Mouse (Mus musculus): ENCODE measurements around the gene 4930555G01Rik.
"Not testable (repeated sequence)": the region's sequence is repeated elsewhere in the genome, so short reads cannot be mapped to it uniquely, and the experiment has no call there.

The 4930555G01Rik gene

DNA sequence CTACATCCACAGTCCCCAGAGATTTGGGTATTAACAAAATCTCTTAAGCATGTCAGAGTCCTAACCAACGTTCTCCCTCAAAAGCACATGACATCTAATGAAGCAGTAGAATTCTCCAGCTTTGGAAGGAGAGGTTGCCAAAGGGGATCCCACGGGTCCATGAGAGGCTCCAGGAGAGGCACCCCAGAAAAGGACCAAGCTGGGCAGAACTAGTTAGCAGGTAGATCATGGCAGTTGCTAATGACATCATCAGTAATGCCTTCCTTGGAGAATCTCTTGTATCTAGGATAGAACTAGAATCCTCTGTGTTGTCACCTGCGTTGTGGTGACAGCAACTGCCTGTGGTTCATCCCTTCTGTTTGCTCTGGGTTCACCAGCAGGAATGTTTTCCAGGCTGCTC lies at the start of gene 4930555G01Rik:
TSS of gene 4930555G01Rik (plus strand) at position 301 of the 400 bp plus-strand sequence.
- DNase-seq: not testable (repeated sequence)

DNA sequence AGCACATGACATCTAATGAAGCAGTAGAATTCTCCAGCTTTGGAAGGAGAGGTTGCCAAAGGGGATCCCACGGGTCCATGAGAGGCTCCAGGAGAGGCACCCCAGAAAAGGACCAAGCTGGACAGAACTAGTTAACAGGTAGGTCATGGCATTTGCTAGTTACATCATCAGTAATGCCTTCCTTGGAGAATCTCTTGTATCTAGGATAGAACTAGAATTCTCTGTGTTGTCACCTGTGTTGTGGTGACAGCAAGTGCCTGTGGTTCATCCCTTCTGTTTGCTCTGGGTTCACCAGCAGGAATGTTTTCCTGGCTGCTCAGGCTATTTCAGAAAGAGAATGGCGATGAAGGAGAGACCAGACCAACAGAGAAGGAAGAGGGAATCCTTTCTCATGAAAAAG lies 34.8 kb upstream of the 4930555G01Rik start, which contains the start of gene Gm3298:
TSS of gene Gm3298 (plus strand) at position 301 of the 400 bp plus-strand sequence.
- not testable (repeated sequence) for DNase-seq

- not testable (repeated sequence) for DNase-seq
These were observed 20.4 kb downstream of the 4930555G01Rik start, which contains the start of gene Gm8281 for GRCm38 (mm10) chr14:5070611-5071490. Gene Gm8281, plus strand, starts transcription at chr14:5071040.

Measured in lung, postnatal 14 days (tissue).